Mouse (Mus musculus) retina, adult 2 months (tissue): ENCODE measurements around the gene Serpinb9.
"Not testable (repeated sequence)": the region's sequence is repeated elsewhere in the genome, so short reads cannot be mapped to it uniquely, and the experiment has no call there.

Source experiments
- DNase-seq: peaks from one replicate; pipeline ENCODE4 v3.0.0-alpha.2; 2012; ENCODE audit warnings: low read depth, low spot score

Serpinb9 gene

GRCm38 (mm10) chr13:33001341-33001740 lies 1.7 kb upstream of the Serpinb9 start:
- no peak for DNase-seq

- no peak for DNase-seq
Measured at GRCm38 (mm10) chr13:33003523-33004413, 718 bp downstream of the Serpinb9 start.

- peak; percentile 22 for DNase-seq
Measured at GRCm38 (mm10) chr13:33004414-33005105, 1.5 kb downstream of the Serpinb9 start.

GRCm38 (mm10) chr13:33005501-33006075 lies 2.5 kb downstream of the Serpinb9 start:
- DNase-seq: no peak

GRCm38 (mm10) chr13:33006555-33006954 lies 3.5 kb downstream of the Serpinb9 start:
- DNase-seq: no peak

GRCm38 (mm10) chr13:33012395-33012794 lies 9.3 kb downstream of the Serpinb9 start:
- no peak for DNase-seq

GRCm38 (mm10) chr13:33013271-33013670 lies 10.2 kb downstream of the Serpinb9 start:
- DNase-seq: no peak

- DNase-seq: no peak
Measured at GRCm38 (mm10) chr13:33022371-33022770, 19.3 kb downstream of the Serpinb9 start.

GRCm38 (mm10) chr13:33026427-33027057 lies 23.5 kb downstream of the Serpinb9 start:
- no peak for DNase-seq

- DNase-seq: no peak
Measured at GRCm38 (mm10) chr13:33027244-33027643, 24.2 kb downstream of the Serpinb9 start, which contains the start of gene Serpinb9b. Gene Serpinb9b (plus strand): TSS chr13:33027416.

- no peak for DNase-seq
Measured at GRCm38 (mm10) chr13:33028146-33028545, 25.1 kb downstream of the Serpinb9 start.

GRCm38 (mm10) chr13:33028550-33028949 lies 25.5 kb downstream of the Serpinb9 start:
- DNase-seq: no peak

GRCm38 (mm10) chr13:33029478-33029877 lies 26.4 kb downstream of the Serpinb9 start:
- not testable (repeated sequence) for DNase-seq

GRCm38 (mm10) chr13:33030281-33030680 lies 27.2 kb downstream of the Serpinb9 start:
- DNase-seq: no peak

- no peak for DNase-seq
Measured at GRCm38 (mm10) chr13:33035506-33035905, 32.5 kb downstream of the Serpinb9 start.

GRCm38 (mm10) chr13:33043542-33043941 lies 40.5 kb downstream of the Serpinb9 start:
- no peak for DNase-seq

- no peak for DNase-seq
Measured at GRCm38 (mm10) chr13:33047234-33047633, 44.2 kb downstream of the Serpinb9 start.

GRCm38 (mm10) chr13:33048187-33048586 lies 45.1 kb downstream of the Serpinb9 start:
- DNase-seq: no peak

GRCm38 (mm10) chr13:33051697-33052096 lies 48.6 kb downstream of the Serpinb9 start:
- no peak for DNase-seq

GRCm38 (mm10) chr13:33063048-33063447 lies 60.0 kb downstream of the Serpinb9 start:
- no peak for DNase-seq
